Mouse (Mus musculus) cortical plate, adult 2 months (tissue): ENCODE data around the gene Akr1c13.

Experiments used
- CTCF ChIP-seq: fragments of 200-500 bp; IDR thresholded peaks from 2 replicates; pipeline ENCODE4 v1.5.1; 2011; ENCODE audit warnings: mild to moderate bottlenecking, control low read depth, low read length; ENCODE audit not compliant: insufficient read depth; ENCODE audit errors: extremely low read depth
- POLR2A ChIP-seq: fragments of 200-500 bp; IDR thresholded peaks from 2 replicates; pipeline ENCODE4 v1.6.1; 2011; ENCODE audit warnings: mild to moderate bottlenecking, low read length, control low read depth; ENCODE audit not compliant: insufficient read depth; ENCODE audit errors: extremely low read depth

DNA sequence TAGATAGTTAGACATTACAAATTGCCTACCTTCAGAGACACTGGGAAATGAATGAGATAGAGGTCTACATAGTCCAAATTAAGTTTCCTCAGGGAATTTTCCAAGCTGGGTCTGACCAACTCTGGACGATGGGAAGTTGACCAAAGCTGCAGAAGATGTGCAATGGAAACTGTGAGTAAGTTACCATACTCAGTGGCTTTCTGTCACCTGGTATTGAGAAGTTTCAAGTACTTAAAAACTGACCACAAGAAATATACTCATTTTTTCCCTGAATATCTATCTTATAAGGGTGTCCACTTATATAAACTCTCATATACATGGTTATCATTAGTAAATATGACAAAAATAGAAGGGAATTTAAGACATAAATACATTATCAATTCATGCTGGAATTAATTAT is 46.7 kb upstream of the Akr1c13 start:
- no peak for TF ChIP-seq CTCF
- no peak for TF ChIP-seq POLR2A
